Mouse (Mus musculus) spleen, adult 2 months (tissue): Measurements from ENCODE around the gene Spice1. TPM values are rescaled to one million over a fixed set of nuclear protein-coding genes. Genes with fewer than 3 reads are reported as not detected.

ENCODE experiments used
- DNase-seq, 2 experiments: peaks; one replicate each; pipeline versions ENCODE4 v3.0.0 to v3.0.0-alpha.2; 2012 to 2021; ENCODE audit warnings: low spot score in 2 of 2, low read depth in 1 of 2
- H3K27ac ChIP-seq: fragments of 200-500 bp; 2 replicates; pipeline ENCODE4 v1.5.1; 2012; ENCODE audit warnings: low read length, inconsistent platforms; ENCODE audit not compliant: insufficient read depth
- H3K27me3 ChIP-seq: fragments of 200-500 bp; 2 replicates; pipeline ENCODE4 v1.6.1; 2012; ENCODE audit warnings: mild to moderate bottlenecking, moderate library complexity, low read length, inconsistent platforms; ENCODE audit not compliant: control insufficient read depth, insufficient read depth
- H3K36me3 ChIP-seq: fragments of 200-500 bp; 2 replicates; pipeline ENCODE4 v1.6.1; 2012; ENCODE audit warnings: mild to moderate bottlenecking, low read length, inconsistent platforms; ENCODE audit not compliant: control insufficient read depth, insufficient read depth
- H3K4me1 ChIP-seq: fragments of 200-500 bp; 2 replicates; pipeline ENCODE4 v1.6.1; 2011; ENCODE audit warnings: inconsistent platforms; ENCODE audit not compliant: control insufficient read depth, insufficient read depth, insufficient read length
- H3K4me3 ChIP-seq: fragments of 200-500 bp; 2 replicates; pipeline ENCODE4 v1.5.1; 2011; ENCODE audit warnings: mild to moderate bottlenecking, inconsistent platforms; ENCODE audit not compliant: insufficient read depth, insufficient read length; ENCODE audit errors: extremely low read depth
- CTCF ChIP-seq: fragments of 200-500 bp; IDR thresholded peaks from 2 replicates; pipeline ENCODE4 v1.5.1; 2011; ENCODE audit warnings: mild to moderate bottlenecking, inconsistent platforms; ENCODE audit not compliant: insufficient read depth, insufficient read length, insufficient replicate concordance; ENCODE audit errors: extremely low read depth
- POLR2A ChIP-seq: fragments of 200-500 bp; IDR thresholded peaks from 2 replicates; pipeline ENCODE4 v1.6.1; 2011; ENCODE audit warnings: low read depth, low read length, inconsistent platforms
- WGBS: fragments of 180-500 bp; shearing (Covaris S2); methylation state at CpG from one replicate; pipeline ENCODE4 v1.1.7; 2018; 5-methylcytosine and 5-hydroxymethylcytosine counted together
- polyA plus RNA-seq: library from polyadenylated mRNA; depleted of rRNA; stranded (reverse); fragments of >200 nt; gene quantifications from 2 replicates; pipeline ENCODE4 v1.2.3, GENCODE M21; 2012; rRNA removed

The Spice1 gene
- polyA plus RNA-seq, 1 experiment, result 6.4 TPM

DNA sequence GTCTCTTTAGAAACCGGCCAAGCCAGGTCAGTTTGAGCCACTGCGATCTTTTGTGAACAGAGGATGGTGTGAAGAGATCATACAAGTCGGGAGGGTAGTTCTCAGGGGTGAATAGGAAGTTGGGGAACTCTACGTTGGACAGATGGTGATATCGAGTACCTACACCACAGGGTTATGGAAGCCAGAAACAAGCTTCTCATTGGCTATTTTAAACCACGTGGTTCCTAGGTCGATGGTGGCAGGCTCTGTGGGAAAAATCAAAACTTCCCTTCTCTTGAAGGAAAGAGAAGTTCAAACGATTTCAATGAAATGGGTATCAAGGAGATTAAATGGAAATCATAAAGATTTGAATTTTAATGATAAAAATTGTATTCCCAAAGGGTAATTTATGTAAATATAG is 74.8 kb downstream of the Spice1 start:
- Histone ChIP-seq H3K27ac (no peak overlapping the region), H3K4me3 (no peak overlapping the region), H3K36me3 (no peaks in the 10 kb centered on the region), H3K27me3 (no peaks in the 10 kb centered on the region), H3K4me1 (no peaks in the 10 kb centered on the region)
- TF ChIP-seq POLR2A (no peak), CTCF (no peak)
- no peak for DNase-seq
- 76% methylated on average over 8 of the region's 8 CpGs for WGBS

- TF ChIP-seq CTCF (no peak), POLR2A (no peak)
- DNase-seq, result no peak
- Histone ChIP-seq H3K27ac (no peak overlapping the region), H3K4me1 (no peaks in the 10 kb centered on the region), H3K36me3 (no peaks in the 10 kb centered on the region), H3K4me3 (no peak overlapping the region), H3K27me3 (no peaks in the 10 kb centered on the region)
- WGBS, result 74% methylated on average over 3 of the region's 3 CpGs
Observed at GRCm38 (mm10) chr16:44423499-44423898, 76.6 kb downstream of the Spice1 start.

- no peak for DNase-seq
- 86% methylated on average over 5 of the region's 5 CpGs for WGBS
- TF ChIP-seq CTCF (no peak), POLR2A (no peak)
- H3K4me3 ChIP-seq, result no peak overlapping the region
- H3K27me3 ChIP-seq, result no peaks in the 10 kb centered on the region
- H3K4me1 ChIP-seq, result no peaks in the 10 kb centered on the region
- H3K27ac ChIP-seq, result no peak overlapping the region
- no peaks in the 10 kb centered on the region for H3K36me3 ChIP-seq
Observed at GRCm38 (mm10) chr16:44428456-44428855, 81.5 kb downstream of the Spice1 start.

- Histone ChIP-seq H3K4me3 (no peak overlapping the region), H3K27ac (no peak overlapping the region), H3K27me3 (no peaks in the 10 kb centered on the region), H3K4me1 (no peaks in the 10 kb centered on the region), H3K36me3 (no peaks in the 10 kb centered on the region)
- WGBS, result 91% methylated on average over 7 of the region's 7 CpGs
- no peak for DNase-seq
- no peak for TF ChIP-seq POLR2A
Observed at GRCm38 (mm10) chr16:44430021-44430420, 83.1 kb downstream of the Spice1 start.

DNA sequence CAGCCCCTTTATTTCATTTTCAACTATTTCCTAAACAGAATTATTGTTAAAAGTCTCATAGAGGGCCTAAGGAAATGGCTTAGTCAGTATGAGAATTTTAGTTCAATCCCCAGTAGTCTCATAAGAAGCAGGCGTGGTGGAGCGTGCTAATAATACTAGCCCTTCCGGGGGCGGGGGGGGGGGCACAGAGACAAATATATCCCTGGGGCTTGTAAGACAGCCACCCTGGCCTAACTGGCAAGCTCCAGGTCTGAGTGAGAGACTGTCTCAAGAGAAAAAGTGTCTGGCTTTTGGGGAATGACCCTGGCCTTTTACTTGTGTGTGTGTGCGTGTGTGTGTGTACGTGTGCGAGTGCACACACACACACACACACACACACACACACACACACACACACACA is 88.0 kb downstream of the Spice1 start:
- Histone ChIP-seq H3K4me3 (no peak overlapping the region), H3K36me3 (no peaks in the 10 kb centered on the region), H3K4me1 (no peaks in the 10 kb centered on the region), H3K27me3 (no peaks in the 10 kb centered on the region), H3K27ac (no peak overlapping the region)
- no peak for TF ChIP-seq POLR2A
- TF ChIP-seq CTCF, result no peak
- 90% methylated on average over 7 of the region's 7 CpGs for WGBS
- no peak for DNase-seq

DNA sequence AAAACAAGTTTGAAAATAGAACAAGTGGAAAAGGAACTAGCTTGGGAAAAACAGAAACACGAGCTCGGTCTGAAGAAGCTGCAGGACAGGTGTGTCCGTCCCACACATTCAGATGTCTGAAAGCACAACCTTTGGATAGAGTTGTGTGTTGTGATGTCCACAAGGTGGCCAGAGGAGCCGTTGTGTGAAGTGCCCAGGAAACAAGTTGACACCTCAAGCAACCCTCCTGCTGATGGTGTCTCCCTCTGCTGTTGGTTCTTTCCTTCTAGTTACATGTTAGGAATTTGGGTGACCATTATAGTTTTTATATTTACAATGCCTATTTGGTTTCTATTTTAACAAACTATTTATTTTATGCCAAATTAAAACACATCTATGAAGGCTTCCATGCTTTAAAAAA is 88.6 kb downstream of the Spice1 start:
- no peak overlapping the region for H3K4me3 ChIP-seq
- TF ChIP-seq POLR2A (no peak), CTCF (no peak)
- no peak overlapping the region for H3K27ac ChIP-seq
- WGBS, result 75% methylated on average over 4 of the region's 4 CpGs
- no peaks in the 10 kb centered on the region for H3K36me3 ChIP-seq
- H3K4me1 ChIP-seq, result no peaks in the 10 kb centered on the region
- no peaks in the 10 kb centered on the region for H3K27me3 ChIP-seq
- DNase-seq, result no peak

Other genes with a start within 250 kb of the Spice1 start
- 6.5 and 7.2 TPM in 2 replicates for gene Atp6v1a, start 207.4 kb upstream of the Spice1 start, polyA plus RNA-seq
- 9.1 and 12.4 TPM in 2 replicates for gene Naa50, start 207.3 kb upstream of the Spice1 start, polyA plus RNA-seq
- 7.4 and 7.7 TPM in 2 replicates for gene Usf3, start 173.9 kb upstream of the Spice1 start, polyA plus RNA-seq
- gene Sidt1, start 13.9 kb upstream of the Spice1 start, polyA plus RNA-seq, result 21.9 and 22.8 TPM in 2 replicates
- not detected in 2 replicates for gene Cfap44, start 47.7 kb downstream of the Spice1 start, polyA plus RNA-seq
- gene Boc, start 211.8 kb downstream of the Spice1 start, polyA plus RNA-seq, result 2.4 and 2.8 TPM in 2 replicates